Mouse (Mus musculus) hindbrain, embryonic 12.5 days (tissue): Measurements from ENCODE around the gene Gipc2. TPM values are rescaled to one million over a fixed set of nuclear protein-coding genes. Genes with fewer than 3 reads are reported as not detected.
A peak's percentile ranks its signal among the peaks of the same experiment; 100 is the strongest.

Experiments used
- ATAC-seq: fragments of 200-750 bp; cut with Nextera tagmentation; 2 replicates; pipeline ENCODE4 v1.8.0; 2017; ENCODE audit warnings: moderate TSS enrichment; ENCODE audit not compliant: low FRiP score
- H3K27ac ChIP-seq: fragments of 300-500 bp; sonication (generic); 2 replicates; pipeline ENCODE4 v1.5.1; 2016; ENCODE audit warnings: mild to moderate bottlenecking
- H3K27me3 ChIP-seq: fragments of 300-500 bp; sonication (generic); 2 replicates; pipeline ENCODE4 v1.6.1; 2016; ENCODE audit warnings: mild to moderate bottlenecking
- H3K36me3 ChIP-seq: fragments of 300-500 bp; sonication (generic); 2 replicates; pipeline ENCODE4 v1.6.1; 2016; ENCODE audit warnings: mild to moderate bottlenecking
- H3K4me1 ChIP-seq: fragments of 300-500 bp; sonication (generic); 2 replicates; pipeline ENCODE4 v1.6.1; 2016
- H3K4me2 ChIP-seq: fragments of 300-500 bp; sonication (generic); replicated peaks from 2 replicates; pipeline ENCODE4 v1.6.1; 2016; ENCODE audit warnings: mild to moderate bottlenecking
- H3K4me3 ChIP-seq: fragments of 300-500 bp; sonication (generic); 2 replicates; pipeline ENCODE4 v1.5.1; 2016; ENCODE audit warnings: mild to moderate bottlenecking
- H3K9ac ChIP-seq: fragments of 300-500 bp; sonication (generic); 2 replicates; pipeline ENCODE4 v1.6.1; 2016; ENCODE audit warnings: mild to moderate bottlenecking, moderate library complexity
- H3K9me3 ChIP-seq: fragments of 300-500 bp; sonication (generic); replicated peaks from 2 replicates; pipeline ENCODE4 v1.6.1; 2016; ENCODE audit warnings: mild to moderate bottlenecking
- WGBS: fragments of 180-500 bp; shearing (Covaris S2); methylation state at CpG from one replicate; pipeline ENCODE4 v1.1.7; 2016; 5-methylcytosine and 5-hydroxymethylcytosine counted together
- polyA plus RNA-seq: library from polyadenylated mRNA; unstranded; fragments of >200 nt; fragmentation: Nextera tagmentation; extraction: Ambion mirVana; gene quantifications from 2 replicates; pipeline ENCODE4 v1.2.1, GENCODE M21; 2016

Gene Gipc2
- polyA plus RNA-seq, 1 experiment from 2014 or later: 2.6 TPM

DNA sequence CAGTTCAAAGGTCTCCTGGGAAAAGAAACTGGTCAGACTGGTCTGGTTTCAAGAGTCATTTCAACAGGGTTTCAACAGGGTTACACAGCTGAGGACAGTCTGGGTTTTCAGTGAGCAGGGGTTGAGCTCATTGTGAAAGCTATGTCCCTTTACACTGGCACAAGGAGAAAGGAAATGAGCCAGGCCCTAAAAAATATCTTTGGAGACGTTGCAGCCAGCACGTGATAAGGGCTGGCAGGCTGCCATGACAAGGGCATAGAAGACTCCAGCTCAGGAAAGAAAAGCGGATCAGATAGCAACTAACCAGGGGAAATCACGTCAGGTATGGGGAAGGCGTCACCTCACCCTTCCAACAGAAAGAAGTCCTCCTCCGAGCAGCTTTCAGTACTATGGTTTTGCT lies 43.9 kb downstream of the Gipc2 start:
- ATAC-seq: no peak
- no peaks in the 10 kb centered on the region for H3K9me3 ChIP-seq
- H3K27me3 ChIP-seq: no peaks in the 10 kb centered on the region
- no peaks in the 10 kb centered on the region for H3K4me1 ChIP-seq
- H3K36me3 ChIP-seq: no peaks in the 10 kb centered on the region
- no peak overlapping the region for H3K4me3 ChIP-seq
- no peak overlapping the region for H3K9ac ChIP-seq
- WGBS: 66% methylated on average over 6 of the region's 6 CpGs
- H3K4me2 ChIP-seq: no peak overlapping the region
- no peak overlapping the region for H3K27ac ChIP-seq

DNA sequence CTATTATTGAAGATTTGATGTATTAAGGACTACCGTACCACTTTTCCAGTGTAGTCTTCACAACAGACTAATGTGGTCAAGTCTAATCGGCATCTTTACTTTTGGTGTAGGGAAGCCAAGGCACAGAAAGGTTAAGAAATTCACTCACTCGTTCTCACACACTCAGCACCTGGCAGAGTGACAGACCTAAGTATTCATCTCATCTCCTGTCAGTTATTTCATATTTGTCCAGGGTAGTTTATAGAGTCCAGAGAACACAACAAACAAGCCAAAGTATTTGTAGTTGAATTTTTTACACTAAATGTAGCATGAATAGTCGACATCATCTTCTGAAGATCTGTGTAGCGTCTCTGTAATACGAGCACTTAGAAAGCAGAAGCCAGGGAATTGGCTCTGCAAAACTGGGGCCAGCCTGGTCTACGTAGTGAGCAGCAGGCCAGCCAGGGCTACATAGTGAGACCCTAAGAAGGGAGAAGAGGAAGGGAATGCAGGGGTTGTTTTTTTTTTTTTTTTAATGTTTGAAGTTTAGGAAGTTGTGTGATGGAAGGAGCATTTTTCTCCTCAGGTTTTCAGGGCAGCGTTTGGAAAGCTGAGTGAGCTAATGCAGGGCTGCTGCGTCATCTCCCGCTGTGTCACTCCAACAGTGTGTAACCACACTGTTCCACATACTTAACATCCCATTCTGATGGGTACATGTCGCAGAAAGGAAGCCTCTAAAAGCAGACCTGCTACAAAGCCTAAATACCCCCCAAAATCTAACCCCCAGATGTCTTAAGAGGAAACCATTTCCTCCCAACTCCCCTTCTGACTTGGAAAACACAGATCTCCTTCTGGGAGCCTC lies 44.6 kb downstream of the Gipc2 start:
- no peaks in the 10 kb centered on the region for H3K4me1 ChIP-seq
- no peak overlapping the region for H3K4me2 ChIP-seq
- no peak overlapping the region for H3K27ac ChIP-seq
- H3K4me3 ChIP-seq: no peak overlapping the region
- H3K27me3 ChIP-seq: no peaks in the 10 kb centered on the region
- H3K36me3 ChIP-seq: no peaks in the 10 kb centered on the region
- no peak overlapping the region for H3K9ac ChIP-seq
- no peaks in the 10 kb centered on the region for H3K9me3 ChIP-seq
- 84% methylated on average over 11 of the region's 11 CpGs for WGBS
- no peak for ATAC-seq

- no peak overlapping the region for H3K9ac ChIP-seq
- 70% methylated on average over 4 of the region's 4 CpGs for WGBS
- H3K4me3 ChIP-seq: no peak overlapping the region
- H3K36me3 ChIP-seq: no peaks in the 10 kb centered on the region
- H3K27me3 ChIP-seq: no peaks in the 10 kb centered on the region
- H3K4me1 ChIP-seq: no peaks in the 10 kb centered on the region
- no peak overlapping the region for H3K27ac ChIP-seq
- ATAC-seq: no peak
- H3K4me2 ChIP-seq: no peak overlapping the region
- no peaks in the 10 kb centered on the region for H3K9me3 ChIP-seq
Measured at GRCm38 (mm10) chr3:152119987-152120386, 46.0 kb downstream of the Gipc2 start.

DNA sequence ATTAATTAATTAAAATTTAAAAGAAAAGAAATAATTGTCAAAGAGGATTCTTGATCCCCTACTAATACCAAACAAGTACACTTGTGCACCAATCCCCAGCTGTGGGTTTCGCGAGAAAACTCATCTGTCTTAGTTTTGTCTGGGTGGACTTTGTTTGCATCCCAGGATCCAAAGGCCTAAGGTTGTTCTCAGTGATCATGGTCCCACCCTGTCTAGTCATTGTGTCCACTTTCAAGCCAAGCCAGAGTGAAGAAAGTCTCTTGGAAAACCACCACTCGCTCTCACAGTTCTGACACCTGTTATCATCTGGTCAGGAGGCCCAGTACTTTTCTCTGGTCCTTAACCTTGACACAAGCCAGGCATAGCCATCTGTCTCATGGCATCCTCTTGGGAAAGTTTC lies 48.1 kb downstream of the Gipc2 start:
- H3K9me3 ChIP-seq: no peaks in the 10 kb centered on the region
- H3K27me3 ChIP-seq: no peaks in the 10 kb centered on the region
- no peak overlapping the region for H3K27ac ChIP-seq
- no peaks in the 10 kb centered on the region for H3K36me3 ChIP-seq
- no peak overlapping the region for H3K4me3 ChIP-seq
- H3K4me1 ChIP-seq: peaks cover 5% of the 10 kb centered on the region
- ATAC-seq: no peak
- no peak overlapping the region for H3K9ac ChIP-seq
- no peak overlapping the region for H3K4me2 ChIP-seq
- 100% methylated on average over 3 of the region's 3 CpGs for WGBS

- ATAC-seq: no peak
- Histone ChIP-seq H3K9me3 (no peaks in the 10 kb centered on the region), H3K4me3 (no peak overlapping the region), H3K36me3 (no peaks in the 10 kb centered on the region), H3K4me2 (no peak overlapping the region), H3K4me1 (peaks cover 9% of the 10 kb centered on the region), H3K9ac (no peak overlapping the region), H3K27me3 (no peaks in the 10 kb centered on the region), H3K27ac (no peak overlapping the region)
- WGBS: 93% methylated on average over 3 of the region's 3 CpGs
Measured at GRCm38 (mm10) chr3:152116140-152116539, 49.9 kb downstream of the Gipc2 start.

DNA sequence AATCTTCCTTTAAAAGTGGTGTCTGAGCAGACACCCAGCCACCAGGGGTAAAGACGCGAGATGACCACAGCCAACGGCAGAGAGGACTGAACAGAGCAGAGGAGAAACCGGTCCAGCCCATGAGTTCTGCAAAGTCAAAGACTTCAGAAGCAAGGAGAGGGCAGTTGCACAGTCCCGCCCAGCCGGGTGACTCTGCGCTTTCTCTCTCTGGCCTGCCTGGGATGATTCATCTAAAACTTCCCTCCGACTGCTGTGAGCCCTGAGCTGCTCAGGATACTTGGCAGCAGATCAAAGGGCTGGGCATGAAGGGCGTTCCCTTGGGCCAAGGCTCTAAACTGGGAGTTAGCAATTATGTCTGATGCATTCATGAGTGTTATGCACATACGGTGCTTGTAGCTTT lies 51.2 kb downstream of the Gipc2 start:
- peak; percentile 53 for ATAC-seq
- Histone ChIP-seq H3K9ac (no peak overlapping the region), H3K9me3 (no peaks in the 10 kb centered on the region), H3K4me2 (no peak overlapping the region), H3K27me3 (peaks cover 6% of the 10 kb centered on the region), H3K4me3 (no peak overlapping the region), H3K4me1 (peaks cover 9% of the 10 kb centered on the region), H3K27ac (no peak overlapping the region), H3K36me3 (no peaks in the 10 kb centered on the region)
- 46% methylated on average over 10 of the region's 10 CpGs for WGBS

GRCm38 (mm10) chr3:152114222-152114621 lies 51.8 kb downstream of the Gipc2 start:
- Histone ChIP-seq H3K27ac (no peak overlapping the region), H3K9ac (no peak overlapping the region), H3K27me3 (peaks cover 8% of the 10 kb centered on the region), H3K9me3 (no peaks in the 10 kb centered on the region), H3K4me1 (peaks cover 10% of the 10 kb centered on the region), H3K36me3 (no peaks in the 10 kb centered on the region), H3K4me3 (no peak overlapping the region), H3K4me2 (no peak overlapping the region)
- 71% methylated on average over 4 of the region's 4 CpGs for WGBS
- ATAC-seq: no peak

DNA sequence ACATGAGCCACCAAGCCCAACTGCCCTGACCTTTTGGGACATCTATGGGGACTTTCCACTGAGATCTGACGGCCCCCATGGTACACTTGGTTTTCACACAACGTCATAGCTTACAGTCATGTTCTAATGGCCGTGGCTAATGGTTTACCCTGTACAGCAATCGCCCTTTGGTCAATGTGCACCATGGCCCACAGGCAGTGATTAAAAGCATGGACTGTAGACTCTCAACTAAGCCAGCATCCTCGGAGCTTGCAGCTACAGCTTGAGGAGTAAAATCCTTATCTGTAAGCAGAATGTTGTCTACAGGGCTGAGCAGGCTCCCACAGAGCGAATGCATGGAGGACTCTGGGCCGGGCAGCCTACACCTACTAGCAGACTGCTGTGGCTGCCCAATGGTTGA lies 52.5 kb downstream of the Gipc2 start:
- Histone ChIP-seq H3K27ac (no peak overlapping the region), H3K27me3 (peaks cover 8% of the 10 kb centered on the region), H3K36me3 (no peaks in the 10 kb centered on the region), H3K9me3 (no peaks in the 10 kb centered on the region), H3K4me1 (peaks cover 15% of the 10 kb centered on the region), H3K9ac (no peak overlapping the region), H3K4me3 (no peak overlapping the region), H3K4me2 (no peak overlapping the region)
- 76% methylated on average over 7 of the region's 7 CpGs for WGBS
- no peak for ATAC-seq

DNA sequence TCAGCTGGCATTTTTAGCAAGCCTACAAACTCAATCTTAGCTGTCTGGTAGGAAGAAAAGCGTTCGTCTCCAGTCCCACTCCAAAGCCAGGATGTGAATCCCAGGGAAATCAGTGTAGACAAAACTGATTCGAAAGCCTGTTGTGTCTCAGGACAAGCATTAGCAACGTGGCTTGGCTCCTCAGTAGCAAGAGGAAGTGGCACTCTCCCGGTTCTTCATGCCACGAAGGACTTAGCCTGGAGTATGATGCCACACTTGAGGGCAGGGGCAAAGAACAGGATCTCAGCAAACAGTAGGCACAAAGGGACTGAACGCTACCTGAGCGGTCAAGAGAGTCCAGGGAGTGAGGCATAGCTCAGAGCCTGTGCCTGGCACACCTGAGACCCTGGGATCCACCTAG lies 53.4 kb downstream of the Gipc2 start:
- Histone ChIP-seq H3K9ac (no peak overlapping the region), H3K4me2 (no peak overlapping the region), H3K27me3 (peaks cover 8% of the 10 kb centered on the region), H3K36me3 (no peaks in the 10 kb centered on the region), H3K4me1 (peaks cover 16% of the 10 kb centered on the region), H3K27ac (no peak overlapping the region), H3K4me3 (no peak overlapping the region), H3K9me3 (no peaks in the 10 kb centered on the region)
- ATAC-seq: no peak
- WGBS: 80% methylated on average over 8 of the region's 8 CpGs

DNA sequence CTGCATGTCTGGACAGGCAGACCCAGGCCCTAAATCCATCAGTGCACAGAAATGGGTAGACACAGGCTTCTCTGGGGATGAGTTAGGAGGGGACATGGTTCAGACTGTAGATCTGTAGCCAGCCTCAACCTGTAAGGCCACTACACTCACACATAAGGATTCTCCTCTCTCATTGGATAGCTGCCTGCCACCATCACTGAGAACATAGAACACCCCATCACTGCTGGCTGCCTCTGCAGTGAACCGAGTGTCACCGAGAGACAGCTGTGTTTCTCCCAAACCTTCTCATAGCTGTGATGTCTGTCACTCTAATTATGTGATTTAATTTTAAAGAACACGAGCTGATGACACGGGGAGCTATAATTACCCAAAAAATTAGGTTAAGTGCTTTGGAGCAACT lies 54.5 kb downstream of the Gipc2 start:
- WGBS: 80% methylated on average over 4 of the region's 4 CpGs
- Histone ChIP-seq H3K4me3 (no peak overlapping the region), H3K4me2 (no peak overlapping the region), H3K36me3 (no peaks in the 10 kb centered on the region), H3K27me3 (peaks cover 8% of the 10 kb centered on the region), H3K27ac (no peak overlapping the region), H3K9ac (no peak overlapping the region), H3K9me3 (no peaks in the 10 kb centered on the region), H3K4me1 (peaks cover 22% of the 10 kb centered on the region)
- ATAC-seq: no peak

DNA sequence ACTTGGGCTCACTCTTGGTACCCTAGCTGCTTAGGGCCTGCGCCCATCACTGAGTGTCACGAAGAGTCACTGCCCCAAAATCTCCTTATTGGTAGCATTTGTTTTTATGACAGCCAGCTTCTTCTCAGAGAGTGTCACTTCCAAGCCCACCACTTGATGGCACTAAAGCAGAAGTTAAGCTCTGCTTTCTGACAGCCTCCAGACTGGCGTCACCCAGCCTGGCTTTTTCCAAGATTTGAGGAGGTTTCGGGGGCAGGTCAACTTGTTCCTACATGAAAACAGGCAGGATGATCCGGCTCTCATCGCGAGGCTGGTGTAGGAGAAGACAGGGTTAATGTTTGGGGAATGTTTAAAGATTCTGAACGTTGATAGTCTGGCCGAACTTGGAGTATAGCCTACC lies 54.9 kb downstream of the Gipc2 start:
- Histone ChIP-seq H3K36me3 (no peaks in the 10 kb centered on the region), H3K4me1 (peaks cover 26% of the 10 kb centered on the region), H3K27me3 (peaks cover 8% of the 10 kb centered on the region), H3K4me3 (no peak overlapping the region), H3K4me2 (no peak overlapping the region), H3K27ac (no peak overlapping the region), H3K9me3 (no peaks in the 10 kb centered on the region), H3K9ac (no peak overlapping the region)
- 16% methylated on average over 9 of the region's 9 CpGs for WGBS
- no peak; the same call in 1 of the 2 replicates for ATAC-seq

DNA sequence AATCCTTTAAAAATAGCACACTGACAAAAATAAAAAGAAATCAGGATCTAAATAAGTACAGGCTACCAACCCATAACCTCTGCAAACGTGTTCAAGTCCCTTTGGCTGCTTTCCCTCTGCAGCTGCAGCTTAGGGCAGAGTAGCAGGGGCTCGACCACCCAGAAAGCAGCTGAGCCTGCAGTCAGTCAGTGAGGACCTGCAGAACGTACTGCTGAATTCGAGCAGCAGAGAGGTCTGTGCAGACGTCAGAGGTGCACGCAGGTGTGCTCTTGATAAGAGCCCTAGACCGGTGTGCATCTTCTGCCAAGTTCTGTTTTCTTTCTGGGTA lies 56.8 kb downstream of the Gipc2 start:
- no peak overlapping the region for H3K9ac ChIP-seq
- ATAC-seq: no peak
- H3K4me1 ChIP-seq: peaks cover 27% of the 10 kb centered on the region
- peaks cover 22% of the 10 kb centered on the region for H3K27me3 ChIP-seq
- H3K4me3 ChIP-seq: no peak overlapping the region
- WGBS: 42% methylated on average over 7 of the region's 7 CpGs
- H3K36me3 ChIP-seq: no peaks in the 10 kb centered on the region
- no peaks in the 10 kb centered on the region for H3K9me3 ChIP-seq
- H3K27ac ChIP-seq: no peak overlapping the region
- no peak overlapping the region for H3K4me2 ChIP-seq

GRCm38 (mm10) chr3:152108560-152109259 lies 57.3 kb downstream of the Gipc2 start:
- Histone ChIP-seq H3K4me3 (no peak overlapping the region), H3K4me1 (peaks cover 26% of the 10 kb centered on the region), H3K9ac (no peak overlapping the region), H3K36me3 (no peaks in the 10 kb centered on the region), H3K27ac (no peak overlapping the region), H3K27me3 (peaks cover 22% of the 10 kb centered on the region), H3K9me3 (no peaks in the 10 kb centered on the region), H3K4me2 (no peak overlapping the region)
- no peak for ATAC-seq
- whole genome bisulfite sequencing: 19% methylated on average over 3 of the region's 3 CpGs
